Mouse (Mus musculus) testis, adult 2 months (tissue): Measurements from ENCODE around the gene Dlg2. TPM values are rescaled to one million over a fixed set of nuclear protein-coding genes. Genes with fewer than 3 reads are reported as not detected.

Source experiments
- H3K27ac ChIP-seq: fragments of 200-500 bp; 2 replicates; pipeline ENCODE4 v1.5.1; 2012; ENCODE audit warnings: low read depth, low read length; ENCODE audit not compliant: control insufficient read depth, insufficient read depth
- H3K27me3 ChIP-seq: fragments of 200-500 bp; 2 replicates; pipeline ENCODE4 v1.6.1; 2012; ENCODE audit warnings: mild to moderate bottlenecking, low read length, moderate library complexity; ENCODE audit not compliant: control insufficient read depth, insufficient read depth
- H3K36me3 ChIP-seq: fragments of 200-500 bp; 2 replicates; pipeline ENCODE4 v1.6.1; 2012; ENCODE audit warnings: mild to moderate bottlenecking, low read length; ENCODE audit not compliant: control insufficient read depth, insufficient read depth
- H3K4me1 ChIP-seq: fragments of 200-500 bp; 2 replicates; pipeline ENCODE4 v1.6.1; 2012; ENCODE audit warnings: low read length; ENCODE audit not compliant: control insufficient read depth, insufficient read depth
- H3K4me3 ChIP-seq: fragments of 200-500 bp; 2 replicates; pipeline ENCODE4 v1.5.1; 2012; ENCODE audit warnings: low read depth, mild to moderate bottlenecking, low read length, moderate library complexity, mixed read lengths; ENCODE audit not compliant: control insufficient read depth
- CTCF ChIP-seq: fragments of 200-500 bp; IDR thresholded peaks from 2 replicates; pipeline ENCODE4 v1.5.1; 2012; ENCODE audit warnings: low read depth, mild to moderate bottlenecking, inconsistent platforms, low read length, moderate library complexity; ENCODE audit not compliant: control insufficient read depth, insufficient read depth, insufficient replicate concordance
- POLR2A ChIP-seq: fragments of 200-500 bp; IDR thresholded peaks from 2 replicates; pipeline ENCODE4 v1.6.1; 2012; ENCODE audit warnings: low read depth, mild to moderate bottlenecking, inconsistent platforms, low read length, moderate library complexity; ENCODE audit not compliant: control insufficient read depth
- polyA plus RNA-seq: library from polyadenylated mRNA; depleted of rRNA; stranded (reverse); fragments of >200 nt; gene quantifications from 2 replicates; pipeline ENCODE4 v1.2.3, GENCODE M21; 2012

Gene Dlg2
- polyA plus RNA-seq, 1 experiment: 13.3 TPM

DNA sequence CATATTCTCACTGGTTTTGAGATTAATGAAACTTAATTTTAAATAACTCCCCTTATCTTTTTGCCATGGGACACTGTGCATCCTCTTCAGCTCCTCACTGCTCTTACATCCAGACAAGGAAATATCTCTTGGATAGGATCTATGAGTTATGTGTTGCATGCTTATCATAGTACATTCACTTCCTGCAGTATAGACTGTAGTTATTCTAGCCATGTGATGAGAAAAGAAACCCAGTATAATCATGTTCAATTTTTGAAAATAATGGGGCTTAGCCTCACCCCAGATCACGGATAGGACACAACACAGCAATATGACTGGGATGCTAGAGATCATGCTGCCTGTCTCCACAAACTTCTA, 569.2 kb downstream of the Dlg2 start:
- H3K27me3 ChIP-seq: no peaks in the 10 kb centered on the region
- H3K27ac ChIP-seq: no peak overlapping the region
- no peak for TF ChIP-seq CTCF
- no peak for TF ChIP-seq POLR2A
- no peaks in the 10 kb centered on the region for H3K36me3 ChIP-seq
- no peaks in the 10 kb centered on the region for H3K4me1 ChIP-seq
- no peak overlapping the region for H3K4me3 ChIP-seq

DNA sequence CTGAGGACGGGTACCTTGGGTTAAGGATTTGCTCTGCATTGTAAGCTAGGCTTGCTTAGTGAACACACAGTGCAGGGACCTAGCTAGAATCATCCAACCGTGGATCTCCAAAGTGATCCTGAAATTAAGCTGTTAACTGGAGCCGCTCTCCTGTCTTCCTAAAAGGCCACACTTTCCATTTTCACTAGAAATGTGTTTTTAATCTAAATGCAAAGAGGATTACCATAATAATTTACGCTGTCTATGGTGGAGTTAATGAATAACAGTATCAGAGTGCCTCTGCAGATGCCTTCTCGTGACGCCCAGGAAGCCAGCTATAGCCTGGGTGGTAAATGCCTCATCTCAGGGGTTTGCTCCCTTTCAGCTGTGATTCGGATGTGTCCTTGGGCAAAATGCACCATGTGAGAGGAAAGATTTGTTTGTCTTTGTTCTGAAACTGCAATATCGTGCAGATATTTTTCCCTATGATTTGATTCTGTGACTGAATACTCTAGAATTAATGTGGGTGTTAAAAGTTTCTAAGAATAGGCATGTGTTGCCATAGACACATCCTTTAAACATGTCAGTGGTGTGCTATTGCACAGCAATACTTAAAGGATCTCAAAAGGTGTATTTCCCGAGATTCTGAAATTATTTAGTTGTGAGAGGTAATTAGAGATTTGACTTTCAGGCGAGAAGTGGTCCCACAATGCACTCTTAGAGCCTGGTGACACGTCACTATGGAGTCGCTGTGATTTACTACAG, 587.0 kb downstream of the Dlg2 start:
- H3K4me1 ChIP-seq: no peaks in the 10 kb centered on the region
- no peak overlapping the region for H3K4me3 ChIP-seq
- H3K27me3 ChIP-seq: no peaks in the 10 kb centered on the region
- no peak for TF ChIP-seq POLR2A
- no peak overlapping the region for H3K27ac ChIP-seq
- H3K36me3 ChIP-seq: no peaks in the 10 kb centered on the region

GRCm38 (mm10) chr7:91071751-91072707, 595.6 kb downstream of the Dlg2 start:
- no peak overlapping the region for H3K4me3 ChIP-seq
- no peaks in the 10 kb centered on the region for H3K4me1 ChIP-seq
- H3K36me3 ChIP-seq: no peaks in the 10 kb centered on the region
- no peak overlapping the region for H3K27ac ChIP-seq
- TF ChIP-seq POLR2A: no peak
- TF ChIP-seq CTCF: no peak
- no peaks in the 10 kb centered on the region for H3K27me3 ChIP-seq

GRCm38 (mm10) chr7:91086071-91086470, 609.6 kb downstream of the Dlg2 start:
- H3K27me3 ChIP-seq: no peaks in the 10 kb centered on the region
- no peak for TF ChIP-seq POLR2A
- TF ChIP-seq CTCF: no peak
- H3K27ac ChIP-seq: no peak overlapping the region
- no peak overlapping the region for H3K4me3 ChIP-seq
- H3K4me1 ChIP-seq: peaks cover 2% of the 10 kb centered on the region; the same call in 1 of the 2 replicates
- H3K36me3 ChIP-seq: no peaks in the 10 kb centered on the region

- no peak for TF ChIP-seq POLR2A
- TF ChIP-seq CTCF: no peak
- H3K36me3 ChIP-seq: no peaks in the 10 kb centered on the region
- no peaks in the 10 kb centered on the region for H3K27me3 ChIP-seq
- no peak overlapping the region for H3K27ac ChIP-seq
- no peak overlapping the region for H3K4me3 ChIP-seq
- H3K4me1 ChIP-seq: peaks cover 5% of the 10 kb centered on the region
These were observed 612.9 kb downstream of the Dlg2 start for GRCm38 (mm10) chr7:91089211-91089930.

DNA sequence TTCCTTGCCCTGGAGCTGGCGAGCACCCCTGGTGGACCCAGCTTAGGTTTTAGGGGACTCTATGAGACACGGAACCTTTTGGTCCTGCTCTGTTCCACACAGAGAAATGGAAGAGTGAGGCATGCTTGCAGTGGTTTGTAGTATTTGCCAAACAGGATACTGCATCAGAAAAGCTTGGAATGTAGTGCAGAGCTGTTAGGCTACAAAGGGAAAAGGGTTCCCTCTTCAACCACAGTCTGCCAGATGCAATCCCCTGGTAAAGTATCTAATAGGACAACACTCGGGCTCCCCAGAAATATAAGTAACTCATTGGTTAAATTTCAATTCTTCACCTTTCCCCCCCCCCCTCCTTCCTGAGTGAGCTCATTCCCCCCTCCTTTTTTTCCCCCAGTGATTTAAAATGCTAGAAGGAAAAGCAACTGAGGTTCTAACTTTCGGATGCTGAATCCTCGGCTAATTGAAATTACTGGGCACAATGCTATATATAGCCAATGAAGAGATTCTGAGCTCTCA, 613.9 kb downstream of the Dlg2 start:
- no peaks in the 10 kb centered on the region for H3K36me3 ChIP-seq
- H3K4me1 ChIP-seq: peaks cover 5% of the 10 kb centered on the region
- H3K4me3 ChIP-seq: no peak overlapping the region
- H3K27me3 ChIP-seq: no peaks in the 10 kb centered on the region
- no peak overlapping the region for H3K27ac ChIP-seq
- TF ChIP-seq POLR2A (no peak), CTCF (no peak)
